Mouse (Mus musculus) spleen, postnatal 36 days (tissue): ENCODE measurements at regions not wholly inside any gene's neighbourhood (a gene's known extent, or its start where the extent isn't known, plus 50 kb on each side); places are given as distances from the start of the nearest gene placed in this dataset.

Experiments
- DNase-seq, 2 experiments: peaks; one replicate each; pipeline ENCODE4 v3.0.0; 2022; ENCODE audit warnings: low spot score in 2 of 2, mixed read lengths in 1 of 2

DNA sequence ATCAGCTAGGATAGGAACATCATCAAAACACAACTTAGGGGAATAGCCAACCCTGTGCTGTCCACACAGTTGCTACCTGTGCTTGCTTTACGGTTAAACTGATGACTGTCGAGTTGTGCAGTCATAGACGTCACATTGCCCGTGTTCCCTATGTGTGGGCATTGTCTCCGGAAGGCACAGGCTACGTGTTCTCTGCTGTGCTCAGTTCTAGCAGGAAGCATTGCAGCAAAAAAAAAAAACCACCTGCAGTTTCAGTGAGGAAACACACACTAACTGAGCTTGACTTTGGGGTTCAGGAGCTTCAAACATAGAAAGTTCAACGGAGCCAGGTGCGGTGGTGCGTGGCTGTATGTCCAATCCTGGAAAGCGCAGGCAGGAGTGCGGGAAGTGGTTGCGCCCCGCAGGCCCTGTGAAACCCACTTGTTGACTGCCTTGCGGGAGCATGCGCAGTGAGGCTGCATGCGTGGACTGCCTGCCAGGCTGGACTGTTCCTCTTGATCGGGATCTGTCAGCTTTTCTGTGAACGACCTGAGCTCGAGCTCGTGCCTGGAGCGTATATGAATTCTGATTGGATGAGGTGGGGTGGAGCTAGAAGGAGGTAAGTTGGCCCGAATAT is 190.2 kb upstream of the Krr1 start:
- peak; percentile 20 to 29 for DNase-seq

DNA sequence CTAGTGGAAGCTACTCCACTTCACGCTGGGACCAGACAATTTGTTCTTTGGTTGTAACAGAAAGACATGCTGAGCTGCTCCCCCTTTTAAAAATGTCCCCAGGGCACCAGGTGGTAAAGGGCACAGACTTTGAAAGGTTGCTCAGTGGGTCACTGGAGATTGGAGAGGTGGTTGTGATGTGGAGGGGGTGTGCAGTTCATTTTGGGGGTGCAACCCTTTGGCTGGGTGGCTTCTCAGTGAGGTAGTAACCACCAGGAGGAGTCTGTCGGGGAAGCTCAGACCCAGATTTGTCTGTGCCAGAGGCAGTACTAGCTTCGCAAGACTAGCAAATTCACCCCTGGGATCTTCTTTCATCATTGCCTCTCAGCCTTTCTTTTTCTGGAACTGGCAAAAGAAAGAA is 189.0 kb upstream of the Krr1 start:
- no peak for DNase-seq

DNA sequence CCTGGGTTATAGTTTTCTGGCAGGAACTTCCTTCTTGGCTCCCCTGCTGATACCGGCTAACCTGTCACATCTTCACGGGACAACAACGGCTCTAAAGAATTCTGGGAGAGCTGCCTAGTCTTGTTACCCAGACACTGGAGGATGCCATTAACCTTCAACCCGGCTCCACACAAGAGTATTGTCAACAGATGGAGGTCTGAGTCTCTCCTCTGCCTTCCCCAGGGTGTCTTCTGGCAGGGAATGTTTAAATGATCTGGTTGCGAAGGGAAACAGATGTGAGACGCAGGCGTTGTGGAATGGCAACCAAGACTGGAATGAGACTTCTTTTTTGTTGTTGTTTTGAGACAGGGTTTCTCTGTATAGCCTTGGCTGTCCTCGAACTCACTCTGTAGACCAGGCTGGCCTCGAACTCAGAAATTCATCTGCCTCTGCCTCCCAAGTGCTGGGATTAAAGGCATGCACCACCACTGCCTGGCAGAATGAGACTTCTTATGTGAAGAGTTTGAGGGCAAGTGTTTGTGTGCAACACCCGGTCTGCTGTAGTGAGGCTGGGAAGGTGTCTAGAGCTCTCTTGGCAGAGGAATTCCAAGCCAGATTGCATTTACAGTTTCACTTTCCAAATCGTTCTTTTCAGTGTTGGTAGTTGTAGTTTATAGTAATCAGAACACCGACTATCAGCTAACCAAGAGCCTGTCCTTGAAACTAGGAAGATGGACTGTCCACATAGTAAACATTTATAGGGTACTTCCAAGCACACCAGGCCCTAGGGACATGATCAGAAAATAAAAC is 188.2 kb upstream of the Krr1 start:
- DNase-seq, result no peak

DNA sequence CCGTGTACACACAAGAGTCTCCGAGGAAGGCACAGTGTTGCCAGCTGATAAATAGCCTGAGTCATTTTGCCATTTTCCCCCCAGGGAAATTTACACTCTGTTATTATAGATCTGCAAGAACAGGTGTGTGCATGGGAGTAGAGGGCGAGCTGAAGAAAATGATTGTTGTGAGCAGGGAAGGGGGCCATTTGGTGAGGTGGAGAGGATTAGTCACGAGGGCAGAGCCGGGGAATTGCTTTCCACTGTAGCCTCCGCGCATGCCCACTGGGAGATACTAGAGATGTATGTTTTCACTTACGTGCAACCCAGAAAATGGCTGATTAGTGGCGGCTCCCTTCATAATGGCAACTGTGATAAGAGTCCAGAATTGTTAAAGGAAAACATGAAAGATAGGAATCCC is 185.3 kb upstream of the Krr1 start:
- no peak for DNase-seq

DNA sequence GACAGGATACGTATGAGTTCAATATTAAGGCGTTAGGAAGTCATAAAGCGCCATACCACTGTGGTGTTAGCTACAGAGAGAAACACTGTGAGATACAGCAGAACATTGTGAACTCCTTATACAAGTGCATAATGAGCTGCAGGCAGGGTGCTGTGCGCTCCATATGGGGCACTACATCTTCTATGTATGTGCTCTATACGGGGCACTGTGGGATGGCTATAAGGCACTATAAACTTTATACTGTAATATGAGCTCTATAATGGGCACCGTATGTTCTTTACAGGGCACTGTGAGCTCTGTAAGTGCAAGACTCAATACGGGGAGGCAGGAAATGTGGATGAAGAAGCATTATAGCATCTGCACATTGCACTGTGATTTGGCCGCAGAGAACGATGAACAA is 183.2 kb upstream of the Krr1 start:
- no peak for DNase-seq

DNA sequence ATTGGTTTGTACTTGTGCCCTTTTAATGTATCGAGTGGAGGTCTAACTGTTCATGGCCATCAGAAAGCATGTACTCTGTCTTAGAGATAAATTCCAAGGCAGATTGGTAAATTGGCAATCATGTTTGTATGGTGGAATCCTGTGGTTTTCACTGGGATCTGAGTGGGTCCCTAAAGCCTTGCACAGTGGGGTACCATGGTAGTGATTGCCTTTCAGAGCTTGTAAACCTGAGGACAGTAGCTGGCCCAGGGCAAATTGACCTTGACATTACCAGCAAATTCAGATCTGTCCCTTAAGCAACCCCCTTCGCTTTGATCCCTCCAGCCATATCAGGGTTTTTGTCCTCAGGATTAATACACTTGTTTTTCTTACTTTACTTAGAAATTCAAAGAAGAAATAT is 181.6 kb upstream of the Krr1 start:
- DNase-seq, result no peak

DNA sequence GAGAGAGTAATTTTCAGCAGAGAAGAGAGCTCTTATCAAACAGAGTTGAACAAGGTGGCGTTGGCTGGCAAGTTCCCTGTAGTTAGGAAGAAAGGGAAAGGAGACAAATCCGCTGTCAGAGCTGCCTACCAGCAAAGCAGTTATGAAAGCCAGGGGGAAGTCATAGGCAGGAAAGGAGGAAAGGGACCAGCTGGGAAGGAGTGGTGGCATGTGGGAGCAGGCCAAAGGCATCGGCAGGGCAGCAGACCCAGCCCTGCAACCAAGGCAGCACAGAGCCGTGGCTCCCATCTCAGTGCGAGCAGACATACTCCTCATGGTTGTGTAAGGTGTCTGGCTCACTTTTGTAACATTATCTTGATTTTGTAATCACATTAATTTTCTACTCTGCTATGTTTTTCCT is 177.4 kb upstream of the Krr1 start:
- DNase-seq, result no peak

DNA sequence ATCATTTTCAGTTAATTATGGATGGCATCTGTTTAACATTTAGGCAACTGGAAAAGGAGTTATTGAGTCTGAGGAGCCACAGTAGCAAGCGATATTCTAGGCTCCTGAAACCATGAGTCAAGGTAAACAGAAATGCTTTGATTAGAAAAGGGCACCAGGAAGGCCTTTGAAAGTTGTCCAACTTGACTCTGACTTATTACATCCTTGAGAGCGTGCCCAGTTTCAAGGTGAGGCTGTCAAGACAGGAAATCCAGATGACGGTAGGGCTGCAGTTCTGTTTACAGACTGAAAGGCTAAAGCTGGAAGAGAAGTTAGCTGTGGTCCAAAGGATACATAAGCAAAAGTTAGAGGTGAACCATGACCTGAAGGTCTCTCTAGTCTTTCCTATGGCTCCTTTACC is 176.7 kb upstream of the Krr1 start:
- DNase-seq, result no peak

DNA sequence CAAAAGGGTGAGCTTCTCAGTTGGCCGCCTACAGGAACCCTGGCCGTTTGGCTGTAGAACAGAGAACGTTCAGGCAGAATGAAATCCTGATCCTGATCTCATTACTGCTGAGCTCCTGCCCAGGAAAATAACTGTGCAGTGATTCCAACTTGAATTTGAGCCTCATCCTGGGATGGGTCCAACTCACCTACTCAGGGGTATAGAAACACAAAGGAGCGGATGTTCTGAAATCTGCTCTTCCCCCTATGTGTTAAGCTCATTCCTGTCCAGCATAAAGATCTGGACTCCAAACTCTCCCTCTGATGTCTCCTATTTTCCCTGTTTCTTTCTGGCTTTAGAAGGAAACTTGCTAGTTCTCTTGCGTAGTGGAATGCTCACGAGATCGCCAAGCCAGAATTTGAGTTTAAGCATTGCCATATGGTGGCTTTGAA is 173.6 kb upstream of the Krr1 start:
- no peak for DNase-seq

DNA sequence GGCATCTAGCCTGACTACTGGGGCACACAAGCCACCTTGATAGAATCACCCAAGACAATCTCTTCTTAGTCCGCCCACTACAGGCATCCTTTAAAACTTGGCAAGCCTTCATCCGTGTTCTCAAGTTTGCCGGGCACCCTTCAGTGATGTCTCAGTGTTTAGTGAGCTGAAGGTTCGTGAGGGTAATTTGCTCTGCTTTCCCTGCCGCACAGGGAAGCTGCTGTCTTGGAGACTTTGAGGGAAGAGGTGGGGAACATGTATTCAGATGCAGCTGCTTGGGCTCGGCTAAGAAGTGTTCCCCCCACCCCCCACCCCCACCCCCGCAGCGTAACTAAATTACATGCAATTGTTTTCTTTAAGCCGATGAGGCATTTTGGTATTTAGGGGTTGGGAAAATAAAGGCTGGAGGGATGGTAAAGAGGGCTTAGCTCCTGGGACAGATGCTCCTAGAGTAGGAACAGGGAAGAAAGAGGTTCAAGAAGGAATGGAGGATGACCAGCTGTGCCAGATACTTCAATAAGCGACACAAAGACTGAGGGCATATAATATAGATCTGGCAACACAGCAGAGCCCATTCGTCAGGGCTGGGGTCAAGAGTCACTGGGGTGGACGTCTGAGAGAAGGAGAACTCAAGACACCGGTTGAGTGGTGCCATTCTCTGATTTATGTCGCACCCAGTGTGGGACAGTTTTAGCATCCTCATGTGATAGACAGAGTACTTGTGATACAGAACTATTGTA is 172.4 kb upstream of the Krr1 start:
- DNase-seq, result no peak

DNA sequence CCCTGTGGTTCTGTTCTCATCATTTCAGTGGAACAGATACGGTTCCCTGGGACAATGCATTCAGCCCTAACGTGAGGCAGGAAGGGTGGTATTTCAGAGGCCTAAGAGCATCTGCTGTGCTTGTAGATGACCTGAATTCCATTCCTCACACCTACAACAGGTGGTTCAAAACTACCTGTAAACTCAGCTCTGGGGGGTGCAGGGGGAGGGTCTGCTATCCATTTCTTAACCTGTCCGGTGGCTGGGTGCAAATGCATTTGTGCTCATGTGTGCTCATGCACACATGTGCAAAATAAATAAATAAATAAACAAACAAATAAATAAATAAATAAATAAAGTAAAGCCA is 171.9 kb upstream of the Krr1 start:
- no peak for DNase-seq

DNA sequence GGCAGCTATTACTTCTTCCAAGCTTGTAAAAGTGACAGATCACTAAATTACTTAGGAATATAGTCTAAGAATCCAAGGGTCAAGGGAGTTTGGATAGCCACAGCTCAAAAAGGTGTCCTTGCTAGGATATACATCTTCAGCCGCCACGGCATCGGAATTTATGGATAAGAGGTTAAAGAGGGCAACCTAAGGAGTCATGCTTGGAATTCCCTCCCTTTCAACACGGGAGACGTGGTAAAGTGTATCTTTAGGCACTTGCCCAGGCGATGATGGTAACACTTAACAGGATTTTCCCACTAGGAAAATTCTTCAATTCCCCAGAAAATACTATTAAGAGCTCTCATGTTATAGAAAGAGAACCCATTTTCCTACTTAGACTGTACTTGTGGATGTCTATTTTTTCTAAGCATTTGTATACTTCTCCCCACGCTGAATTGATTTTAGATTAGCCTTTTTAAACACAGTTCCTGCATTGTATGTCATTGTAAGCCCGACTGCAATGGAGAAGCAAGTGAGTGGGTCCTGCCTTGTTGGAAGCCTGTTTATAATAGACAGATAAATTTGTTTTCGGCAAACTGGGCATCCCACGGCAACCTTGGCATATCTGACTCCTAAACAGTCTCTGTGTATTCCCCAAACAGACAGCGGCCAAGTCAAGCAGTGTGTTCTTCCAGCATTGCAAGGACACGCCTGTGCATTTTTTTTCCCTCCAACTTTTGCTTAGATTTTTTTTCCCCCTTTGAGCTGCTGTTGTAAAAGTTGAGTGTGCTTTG is 171.3 kb upstream of the Krr1 start:
- DNase-seq, result no peak

DNA sequence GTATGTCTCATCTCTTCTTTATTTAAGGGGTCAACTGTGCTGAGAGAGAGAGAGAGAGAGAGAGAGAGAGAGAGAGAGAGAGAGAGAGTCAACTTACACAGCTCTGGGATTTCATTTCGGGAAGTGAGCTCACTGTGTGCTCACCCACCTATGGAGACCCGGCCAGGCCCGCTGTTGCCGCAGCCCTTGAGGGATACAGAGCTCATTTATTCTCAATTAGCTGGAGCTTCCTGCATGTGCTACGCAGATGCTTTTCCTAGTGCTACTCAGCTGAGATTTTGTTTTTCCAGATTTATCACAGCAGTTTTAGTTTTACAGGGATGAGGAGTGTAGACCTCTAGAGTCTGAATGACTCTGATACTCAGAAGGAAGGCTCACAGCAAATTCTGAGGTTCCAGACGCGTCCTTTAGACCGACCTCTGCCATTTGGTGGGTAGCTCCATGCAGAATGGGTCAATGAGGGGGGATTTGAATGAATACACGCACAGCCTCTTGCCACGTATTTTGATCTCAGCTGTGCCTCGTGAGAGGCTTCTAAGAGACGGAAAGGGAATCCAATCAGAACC is 170.6 kb upstream of the Krr1 start:
- no peak for DNase-seq

DNA sequence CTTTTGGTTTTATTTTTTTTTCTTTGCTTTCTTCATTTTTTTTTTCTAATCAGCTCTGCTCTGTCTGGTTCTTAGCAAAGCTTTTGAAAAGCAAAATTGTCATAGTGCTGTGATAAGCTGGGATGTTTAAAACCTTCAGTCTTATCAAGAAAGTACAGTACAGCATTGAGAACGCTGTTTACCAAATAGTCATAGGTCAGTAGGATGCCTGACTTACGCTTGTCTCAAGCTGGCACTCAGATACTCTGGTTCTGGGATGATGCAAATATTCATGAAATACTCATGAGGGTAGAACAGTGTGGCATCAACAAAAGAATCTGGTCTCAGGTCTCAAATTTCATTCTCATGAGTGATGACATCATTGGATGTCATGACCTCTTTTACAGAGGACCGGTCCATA is 166.1 kb upstream of the Krr1 start:
- no peak for DNase-seq

DNA sequence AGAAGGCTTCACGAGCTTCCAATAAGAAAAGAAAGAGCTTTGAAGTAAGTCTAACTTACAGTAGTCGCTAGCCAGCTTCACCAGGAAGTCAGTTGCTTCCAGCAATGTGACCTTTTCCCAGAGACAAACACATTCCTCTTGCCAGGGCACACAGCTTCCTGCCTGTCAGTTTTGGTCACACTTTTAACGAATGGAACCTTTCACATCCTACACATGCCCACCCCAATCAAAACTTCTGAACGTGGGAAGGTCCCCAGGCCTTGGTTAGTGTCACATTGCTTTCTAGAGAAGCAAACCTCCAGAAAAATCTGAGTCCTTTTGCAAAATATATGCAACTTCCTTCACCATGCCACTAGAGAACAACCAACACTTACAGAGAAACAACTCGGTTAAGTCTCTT is 165.5 kb upstream of the Krr1 start:
- DNase-seq, result no peak

DNA sequence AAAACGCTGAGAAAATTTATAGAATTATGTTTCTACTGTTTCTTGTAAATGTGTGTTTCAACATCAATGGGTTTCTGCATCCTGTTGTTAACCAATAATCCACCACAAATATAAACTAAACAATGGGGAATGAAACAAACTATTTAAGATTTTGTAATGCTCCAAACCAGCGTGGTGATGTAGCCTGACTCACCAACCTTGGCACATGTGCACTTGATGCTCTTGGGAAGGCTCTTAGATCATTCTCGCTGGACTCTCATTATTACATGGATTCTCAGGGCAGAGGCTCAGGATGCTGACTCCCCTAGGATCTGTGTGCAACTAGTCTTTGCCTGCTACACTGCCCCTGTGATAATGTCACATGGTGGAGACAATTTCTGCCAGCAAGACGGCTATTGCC is 158.7 kb upstream of the Krr1 start:
- DNase-seq, result no peak

DNA sequence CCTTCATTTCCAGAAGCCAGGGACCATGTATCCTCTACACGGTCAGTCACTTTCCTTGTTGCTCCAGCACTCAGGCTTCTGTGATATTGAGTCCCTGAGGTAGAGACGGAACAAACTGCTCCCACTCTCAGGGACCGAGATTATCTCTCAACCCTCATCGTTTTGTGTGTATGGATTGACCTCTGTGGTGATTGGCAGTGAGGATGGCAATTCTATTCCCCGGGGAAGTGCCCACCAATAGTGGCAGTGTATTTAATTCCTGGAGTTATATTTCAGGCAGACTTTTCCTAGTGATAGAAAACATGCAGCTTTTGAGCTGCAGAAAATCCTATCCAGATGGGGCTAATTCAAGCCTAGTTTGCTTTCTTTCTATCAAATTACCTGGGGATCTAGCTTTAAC is 157.8 kb upstream of the Krr1 start:
- DNase-seq, result no peak

DNA sequence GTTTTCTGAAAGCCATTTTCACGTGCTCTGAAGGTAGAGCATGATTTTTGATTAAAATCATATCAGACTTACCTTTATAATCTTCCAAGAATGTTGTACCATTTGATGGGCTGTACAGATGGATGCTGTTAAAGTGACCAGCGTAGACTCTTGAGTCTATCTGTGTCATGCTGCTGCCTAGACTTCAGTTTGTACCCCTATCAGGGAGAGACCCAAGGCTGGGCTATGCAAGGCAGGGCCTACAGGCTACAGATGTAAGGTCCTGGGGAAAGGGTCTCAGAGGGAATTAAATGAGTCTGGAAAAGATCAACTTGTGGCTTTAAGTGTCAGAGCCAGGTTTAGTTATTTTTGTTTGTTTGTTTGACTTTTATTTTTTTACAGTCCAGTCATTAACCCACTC is 157.3 kb upstream of the Krr1 start:
- DNase-seq, result no peak

DNA sequence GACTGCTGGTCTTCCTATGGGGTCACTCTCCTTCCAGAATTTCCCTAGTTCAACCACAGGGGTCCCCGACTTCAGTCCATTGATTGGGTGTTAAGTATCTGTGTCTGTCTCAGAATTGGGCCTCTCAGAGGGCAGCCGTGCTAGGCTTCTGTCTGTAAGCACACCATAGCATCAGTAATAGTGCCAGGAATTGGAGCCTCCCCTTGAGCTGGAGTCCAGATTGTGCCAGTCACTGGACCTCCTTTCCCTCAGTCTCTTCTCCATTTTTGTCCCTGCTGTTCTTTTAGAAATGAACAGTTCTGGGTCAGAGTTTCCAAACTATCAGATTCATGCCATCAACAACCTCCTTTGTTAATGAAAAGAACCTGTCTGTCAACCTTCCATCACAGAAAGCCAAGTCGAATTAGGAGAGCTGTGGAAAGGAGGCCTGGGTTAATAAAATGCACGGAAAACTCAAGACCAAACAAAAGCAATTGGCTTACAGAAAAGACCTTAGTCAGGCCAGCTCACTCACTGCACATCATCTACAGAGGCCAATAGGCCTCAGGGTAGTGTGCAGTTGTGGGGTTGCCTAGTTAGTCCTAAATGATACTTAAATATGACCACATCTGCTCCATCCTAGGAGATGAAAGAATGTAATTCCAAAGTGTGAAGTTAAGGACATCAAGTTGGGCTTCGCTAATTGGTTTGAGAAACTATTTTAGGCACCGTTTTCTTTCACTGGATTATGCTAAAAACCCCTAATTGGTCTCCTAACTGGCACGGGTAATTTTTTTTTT is 156.5 kb upstream of the Krr1 start:
- no peak for DNase-seq

DNA sequence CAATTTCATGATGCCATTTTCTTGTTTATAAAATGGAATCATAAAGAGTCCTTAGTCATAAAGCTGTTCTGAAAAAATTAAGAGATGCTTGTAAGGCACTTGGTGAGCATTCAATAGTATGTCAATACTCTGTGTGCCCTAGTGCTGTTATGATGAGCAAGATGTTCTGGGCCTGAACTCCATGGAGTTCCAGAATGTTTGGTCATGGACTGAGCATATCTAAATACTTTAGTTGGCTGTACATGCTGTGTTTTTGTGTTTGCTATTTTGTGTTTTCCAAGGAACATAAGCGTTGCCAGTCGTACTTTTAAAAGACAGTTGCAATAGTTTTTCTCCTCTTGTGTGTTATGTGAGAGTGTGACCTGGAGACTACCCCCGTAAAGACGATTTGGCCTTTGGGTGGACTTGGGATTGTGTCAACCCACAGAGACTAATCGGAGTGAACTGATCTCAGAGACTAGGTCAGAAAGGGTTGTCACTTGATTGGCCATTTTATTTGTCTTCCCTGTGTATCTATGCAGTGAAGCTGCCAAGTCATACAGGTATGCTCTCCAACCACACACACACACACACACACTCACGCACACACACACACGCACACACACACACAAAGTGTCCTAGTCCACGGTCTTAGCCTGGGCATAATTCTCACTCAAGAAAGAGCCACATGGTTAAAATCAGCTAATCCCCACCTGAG is 152.6 kb upstream of the Krr1 start:
- no peak for DNase-seq

DNA sequence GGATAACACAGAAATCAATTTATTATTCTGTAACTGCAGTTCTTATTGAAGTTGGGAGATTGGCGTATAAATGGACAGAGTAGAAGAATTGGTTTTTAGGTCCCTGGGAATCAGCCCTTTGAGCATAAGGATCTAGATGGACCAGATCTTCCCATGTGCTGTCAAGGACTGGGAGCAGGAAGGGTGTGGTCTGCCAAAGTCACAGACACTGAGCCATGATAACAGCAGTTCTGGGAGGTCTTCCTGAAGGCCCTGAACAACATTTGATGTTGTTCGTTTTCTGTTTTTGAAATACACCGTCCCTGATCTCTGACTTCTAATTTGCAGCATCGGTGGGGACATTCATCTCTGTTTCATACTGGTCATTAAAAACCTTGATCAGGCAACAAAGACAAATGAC is 147.6 kb upstream of the Krr1 start:
- DNase-seq, result peak; percentile 2 to 39
